Mouse (Mus musculus) adrenal gland, postnatal 25 days (tissue): ENCODE results near the gene Mrm3. TPM values are rescaled to one million over a fixed set of nuclear protein-coding genes. Genes with fewer than 3 reads are reported as not detected.

ENCODE experiments used
- DNase-seq: peaks from one replicate; pipeline ENCODE4 v3.0.0; 2021; ENCODE audit warnings: mixed read lengths
- total RNA-seq: library from RNA; stranded (reverse); gene quantifications from 2 replicates; pipeline ENCODE4 v1.2.3, GENCODE M21; 2021

Gene Mrm3
- total RNA-seq, 1 experiment from 2014 or later: 17.8 TPM

GRCm38 (mm10) chr11:76288645-76289044, 45.1 kb downstream of the Mrm3 start:
- no peak for DNase-seq

DNA sequence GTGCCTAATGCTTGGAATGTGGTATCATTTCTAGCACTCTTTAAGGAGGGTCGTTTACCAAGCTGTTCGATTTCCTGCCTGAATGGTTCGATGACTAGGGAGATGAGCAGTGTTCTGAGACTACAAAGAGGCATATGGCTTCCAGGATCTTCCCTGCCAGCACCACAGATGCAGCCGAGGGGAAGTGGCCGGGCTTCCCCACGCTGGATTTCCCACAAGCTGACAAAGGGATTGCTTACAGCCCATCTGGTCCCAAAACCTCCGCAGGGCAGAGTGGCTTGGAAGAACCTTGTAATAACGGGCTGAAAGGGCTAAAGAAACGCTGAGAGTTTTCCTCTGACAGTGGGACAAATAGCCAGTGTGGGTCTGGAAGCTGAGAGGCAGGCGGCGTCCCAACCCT, 46.9 kb downstream of the Mrm3 start:
- DNase-seq: no peak

- no peak for DNase-seq
These were observed 48.4 kb downstream of the Mrm3 start for GRCm38 (mm10) chr11:76291960-76292359.

- peak; percentile 40 for DNase-seq
These were observed 48.9 kb downstream of the Mrm3 start for GRCm38 (mm10) chr11:76292398-76292797.

- no peak for DNase-seq
These were observed 49.3 kb downstream of the Mrm3 start for GRCm38 (mm10) chr11:76292831-76293230.

DNA sequence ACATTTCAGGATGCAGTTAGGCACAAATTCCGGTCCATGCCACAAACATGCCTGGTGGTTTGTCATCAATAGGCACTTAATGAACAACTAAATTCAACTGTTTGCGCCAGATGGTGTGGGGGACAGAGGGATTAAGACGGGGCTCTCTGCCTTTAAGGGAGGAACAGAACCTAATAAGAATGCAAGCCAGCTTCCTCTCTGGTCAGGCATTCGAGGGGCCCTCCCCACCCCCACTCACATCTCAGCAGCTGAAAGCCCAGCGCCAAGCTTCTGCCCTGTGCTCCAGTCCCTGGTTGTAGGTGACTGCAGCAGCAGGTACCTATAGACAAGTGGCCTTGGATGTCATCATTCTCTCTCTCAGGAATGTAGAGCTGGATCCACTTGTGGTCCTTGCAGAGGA, 50.6 kb downstream of the Mrm3 start:
- no peak for DNase-seq

GRCm38 (mm10) chr11:76294836-76295235, 51.3 kb downstream of the Mrm3 start:
- DNase-seq: no peak

GRCm38 (mm10) chr11:76297252-76297651, 53.7 kb downstream of the Mrm3 start:
- no peak for DNase-seq

DNA sequence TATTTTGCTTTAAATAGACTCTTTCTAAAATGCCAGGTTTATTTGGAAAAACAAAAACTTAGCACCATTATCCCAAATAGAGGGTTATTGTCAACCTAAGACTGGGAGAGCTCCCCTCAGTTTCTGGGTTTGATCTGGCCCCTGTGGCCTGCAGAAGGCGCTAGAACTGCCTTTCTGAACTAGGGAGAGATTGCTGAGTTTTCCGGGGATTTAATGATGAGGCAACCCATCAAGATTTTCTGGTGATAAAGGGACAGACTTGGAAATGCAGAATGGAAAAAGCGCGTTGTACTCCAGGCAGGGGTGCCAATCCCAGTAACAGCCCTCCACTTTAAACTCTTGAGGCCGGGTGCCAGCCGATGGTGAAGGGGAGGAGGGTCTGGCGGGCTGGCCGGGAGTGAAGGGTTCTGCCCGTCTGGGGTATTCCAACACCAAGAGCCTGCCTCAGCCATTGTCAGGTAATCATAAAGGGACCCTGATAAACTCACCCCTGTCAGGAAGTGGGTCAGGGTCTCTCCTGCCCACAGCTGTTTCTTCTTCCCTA, 55.0 kb downstream of the Mrm3 start:
- no peak for DNase-seq

Other genes starting within 250 kb of the Mrm3 start
- not detected in 2 replicates for gene 1700016K19Rik, start 243.8 kb upstream of the Mrm3 start, total RNA-seq
- 19.3 and 20.2 TPM in 2 replicates for gene Rflnb, start 215.9 kb upstream of the Mrm3 start, total RNA-seq
- 43.1 and 55.1 TPM in 2 replicates for gene Vps53, start 64.1 kb upstream of the Mrm3 start, total RNA-seq
- 6.8 and 9.2 TPM in 2 replicates for gene Fam57a, start 64.0 kb upstream of the Mrm3 start, total RNA-seq
- gene Dbil5, start 26.1 kb upstream of the Mrm3 start, total RNA-seq: 1.2 TPM in 1 of 2 replicates, not detected in the other
- 6.9 and 9.8 TPM in 2 replicates for gene Gemin4, start 26.1 kb upstream of the Mrm3 start, total RNA-seq
- 94.1 and 99.7 TPM in 2 replicates for gene Glod4, start within 50 bp of the Mrm3 start, total RNA-seq
- gene Nxn, start 155.4 kb downstream of the Mrm3 start, total RNA-seq: 23.8 and 29.5 TPM in 2 replicates
- gene Timm22, start 163.2 kb downstream of the Mrm3 start, total RNA-seq: 38.9 and 47.4 TPM in 2 replicates